Mouse (Mus musculus) E14TG2a.4 (cell line): ENCODE measurements around the gene Cars2.

Experiments used
- H3K27me3 ChIP-seq: 2 replicates; pipeline ENCODE4 v1.6.1; 2014; ENCODE audit warnings: low read length, control low read depth; ENCODE audit not compliant: insufficient read depth
- H3K36me3 ChIP-seq: 2 replicates; pipeline ENCODE4 v1.6.1; 2014; ENCODE audit warnings: low read length, control low read depth; ENCODE audit not compliant: insufficient read depth
- H3K4me1 ChIP-seq: replicated peaks from 2 replicates; pipeline ENCODE4 v1.6.1; 2014; ENCODE audit warnings: low read depth, low read length, control low read depth
- H3K4me3 ChIP-seq: replicated peaks from 2 replicates; pipeline ENCODE4 v1.5.1; 2014; ENCODE audit warnings: mild to moderate bottlenecking, low read length
- H3K9me3 ChIP-seq: 2 replicates; pipeline ENCODE4 v1.6.1; 2014; ENCODE audit warnings: low read length, control low read depth
- CTCF ChIP-seq: conservative IDR thresholded peaks from 2 replicates; pipeline ENCODE4 v1.5.1; 2014; ENCODE audit warnings: low read length
- NANOG ChIP-seq: IDR thresholded peaks from 2 replicates; pipeline ENCODE4 v1.6.1; 2014; ENCODE audit warnings: borderline replicate concordance, low read length, mixed read lengths
- POU5F1 ChIP-seq: IDR thresholded peaks from 2 replicates; pipeline ENCODE4 v1.6.1; 2014; ENCODE audit warnings: low read length, borderline replicate concordance

Gene Cars2

DNA sequence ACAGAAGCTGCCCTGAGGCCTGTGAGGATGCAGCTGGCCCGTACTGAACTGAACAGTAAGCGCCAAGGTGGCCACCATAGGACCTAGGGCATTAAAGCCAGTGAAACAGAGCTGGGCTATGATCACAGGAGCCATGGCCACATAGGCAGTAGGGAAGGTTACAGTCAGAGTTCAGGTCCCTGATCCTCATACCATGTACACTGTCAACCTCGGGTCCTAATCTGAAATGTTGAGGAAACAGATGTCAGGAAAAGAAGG lies 85.9 kb downstream of the Cars2 start:
- H3K36me3 ChIP-seq, result no peaks in the 10 kb centered on the region
- peaks cover 7% of the 10 kb centered on the region for H3K9me3 ChIP-seq
- TF ChIP-seq NANOG, result no peak
- TF ChIP-seq CTCF, result no peak
- TF ChIP-seq POU5F1, result no peak
- H3K27me3 ChIP-seq, result no peaks in the 10 kb centered on the region
- no peaks in the 10 kb centered on the region for H3K4me1 ChIP-seq
- H3K4me3 ChIP-seq, result no peak overlapping the region
